Mouse (Mus musculus) kidney, embryonic 15.5 days (tissue): Measurements from ENCODE around the gene Gbp9. TPM values are rescaled to one million over a fixed set of nuclear protein-coding genes. Genes with fewer than 3 reads are reported as not detected.
"Not testable (repeated sequence)": the region's sequence is repeated elsewhere in the genome, so short reads cannot be mapped to it uniquely, and the experiment has no call there.

Experiments
- ATAC-seq: fragments of 200-750 bp; cut with Nextera tagmentation; replicated peaks from 2 replicates; pipeline ENCODE4 v1.8.0; 2017; ENCODE audit warnings: moderate TSS enrichment; ENCODE audit not compliant: low FRiP score
- H3K27ac ChIP-seq: fragments of 300-500 bp; sonication (generic); 2 replicates; pipeline ENCODE4 v1.5.1; 2015; ENCODE audit warnings: mild to moderate bottlenecking, inconsistent platforms
- H3K27me3 ChIP-seq: fragments of 300-500 bp; sonication (generic); 2 replicates; pipeline ENCODE4 v1.6.1; 2015; ENCODE audit warnings: inconsistent platforms
- H3K36me3 ChIP-seq: fragments of 300-500 bp; sonication (generic); 2 replicates; pipeline ENCODE4 v1.6.1; 2015; ENCODE audit warnings: inconsistent platforms
- H3K4me1 ChIP-seq: fragments of 300-500 bp; sonication (generic); 2 replicates; pipeline ENCODE4 v1.6.1; 2015; ENCODE audit warnings: inconsistent platforms
- H3K4me2 ChIP-seq: fragments of 300-500 bp; sonication (generic); 2 replicates; pipeline ENCODE4 v1.6.1; 2015; ENCODE audit warnings: moderate library complexity, mild to moderate bottlenecking, inconsistent platforms
- H3K4me3 ChIP-seq: fragments of 300-500 bp; sonication (generic); replicated peaks from 2 replicates; pipeline ENCODE4 v1.5.1; 2015; ENCODE audit warnings: mild to moderate bottlenecking, inconsistent platforms
- H3K9ac ChIP-seq: fragments of 300-500 bp; sonication (generic); 2 replicates; pipeline ENCODE4 v1.6.1; 2015; ENCODE audit warnings: mild to moderate bottlenecking, inconsistent platforms
- H3K9me3 ChIP-seq: fragments of 300-500 bp; sonication (generic); replicated peaks from 2 replicates; pipeline ENCODE4 v1.6.1; 2016; ENCODE audit warnings: inconsistent platforms
- WGBS: fragments of 180-500 bp; shearing (Covaris S2); methylation state at CpG from one replicate; pipeline ENCODE4 v1.1.7; 2015; ENCODE audit warnings: mixed read lengths; 5-methylcytosine and 5-hydroxymethylcytosine counted together
- polyA plus RNA-seq: library from polyadenylated mRNA; unstranded; fragments of >200 nt; fragmentation: Nextera tagmentation; extraction: Ambion mirVana; gene quantifications from 2 replicates; pipeline ENCODE4 v1.2.1, GENCODE M21; 2015

Gbp9 gene
- 2.4 and 2.5 TPM in 2 replicates for polyA plus RNA-seq

GRCm38 (mm10) chr5:105139409-105140088 lies at the start of gene Gbp9, which contains the start of the genes Gbp8 and Gbp4:
TSS of gene Gbp9 (minus strand) at chr5:105139539.
TSS of gene Gbp8 (minus strand) at chr5:105139540.
TSS of gene Gbp4 (minus strand) at chr5:105139586.
- not testable (repeated sequence) for H3K27me3 ChIP-seq, H3K4me1 ChIP-seq, H3K36me3 ChIP-seq, H3K9ac ChIP-seq, H3K27ac ChIP-seq, H3K4me3 ChIP-seq, H3K9me3 ChIP-seq, ATAC-seq, H3K4me2 ChIP-seq
- WGBS: 18% methylated on average over 2 of the region's 2 CpGs

GRCm38 (mm10) chr5:105181446-105181845 lies 42.1 kb upstream of the Gbp9 start:
- no peak for ATAC-seq
- no peaks in the 10 kb centered on the region for H3K4me1 ChIP-seq

GRCm38 (mm10) chr5:105156582-105156981 lies 17.2 kb upstream of the Gbp9 start:
- Histone ChIP-seq H3K4me1 (no peaks in the 10 kb centered on the region), H3K36me3 (no peaks in the 10 kb centered on the region), H3K4me2 (no peak overlapping the region), H3K27me3 (no peaks in the 10 kb centered on the region), H3K4me3 (no peak overlapping the region), H3K27ac (no peak overlapping the region), H3K9me3 (no peaks in the 10 kb centered on the region), H3K9ac (no peak overlapping the region)
- WGBS: 81% methylated on average over 5 of the region's 5 CpGs
- no peak for ATAC-seq

More at GRCm38 (mm10) chr5:105181446-105181845, 42.1 kb upstream of the Gbp9 start:
- H3K4me2 ChIP-seq: no peak overlapping the region
- no peak overlapping the region for H3K27ac ChIP-seq
- H3K4me3 ChIP-seq: no peak overlapping the region
- no peaks in the 10 kb centered on the region for H3K9me3 ChIP-seq
- no peak overlapping the region for H3K9ac ChIP-seq
- H3K36me3 ChIP-seq: no peaks in the 10 kb centered on the region
- H3K27me3 ChIP-seq: no peaks in the 10 kb centered on the region

DNA sequence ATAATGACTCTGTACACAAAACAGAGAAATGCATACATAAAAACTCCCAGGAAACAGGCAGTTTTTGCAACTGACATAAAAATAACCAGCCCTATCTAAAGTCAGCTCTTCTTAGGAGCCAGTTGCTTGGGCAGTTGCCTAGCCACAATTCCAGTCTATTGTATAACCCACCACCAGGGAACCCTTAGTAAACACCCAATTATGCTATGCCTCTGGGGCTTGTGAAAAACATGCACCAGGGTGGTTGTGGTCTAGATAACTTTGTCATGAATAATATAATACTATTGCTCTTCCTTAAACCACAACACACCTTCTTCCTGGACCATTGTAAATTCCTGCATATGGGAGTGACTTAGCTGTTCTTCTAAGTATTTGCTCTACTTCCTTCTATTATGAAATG lies 14.7 kb upstream of the Gbp9 start:
- H3K27me3 ChIP-seq: no peaks in the 10 kb centered on the region
- H3K4me2 ChIP-seq: no peak overlapping the region
- H3K9me3 ChIP-seq: no peaks in the 10 kb centered on the region
- no peaks in the 10 kb centered on the region for H3K36me3 ChIP-seq
- H3K9ac ChIP-seq: no peak overlapping the region
- no peaks in the 10 kb centered on the region for H3K4me1 ChIP-seq
- no peak overlapping the region for H3K4me3 ChIP-seq
- ATAC-seq: no peak
- no peak overlapping the region for H3K27ac ChIP-seq

DNA sequence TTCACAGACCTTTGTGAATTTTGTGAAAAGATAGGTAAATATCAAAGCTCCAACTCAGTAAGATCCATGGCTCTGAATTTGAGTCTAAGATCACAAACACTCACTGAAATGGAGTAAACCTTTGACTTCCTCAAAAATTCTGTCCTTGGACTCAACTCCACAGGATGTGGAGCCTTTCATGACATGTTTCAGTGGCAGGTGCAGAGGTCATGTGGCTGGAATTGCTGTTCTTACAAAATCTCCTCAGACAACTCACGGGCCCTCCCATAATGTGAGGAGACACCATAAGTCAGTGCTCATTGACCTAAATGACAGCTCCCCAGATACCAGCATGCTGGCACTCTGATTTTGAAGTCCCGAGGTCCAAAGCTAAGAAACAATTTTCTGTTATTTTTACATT lies 8.7 kb upstream of the Gbp9 start:
- H3K27me3 ChIP-seq, H3K9ac ChIP-seq, H3K36me3 ChIP-seq, H3K27ac ChIP-seq, H3K9me3 ChIP-seq, H3K4me1 ChIP-seq, H3K4me3 ChIP-seq, ATAC-seq, H3K4me2 ChIP-seq: not testable (repeated sequence)
- WGBS: 59% methylated on average over 2 of the region's 2 CpGs

DNA sequence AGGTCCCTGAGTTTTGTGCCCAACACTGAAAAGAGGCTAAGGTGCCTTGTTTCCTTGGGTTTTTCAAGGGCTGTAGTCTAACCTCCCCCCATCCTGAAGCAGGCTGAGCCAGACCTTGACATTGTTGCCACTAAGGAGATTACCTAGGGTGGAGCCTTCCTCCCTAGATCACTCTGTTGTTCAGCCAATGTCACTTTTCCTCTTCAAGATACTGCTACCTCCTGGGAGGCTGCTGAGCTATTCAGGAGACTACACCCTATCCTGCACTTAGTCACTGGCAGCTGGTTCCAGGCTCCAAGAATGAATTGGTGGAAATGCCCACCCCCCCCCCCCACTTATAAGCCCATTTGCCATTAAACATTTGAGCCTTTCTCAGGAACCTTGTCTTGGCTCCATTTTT lies 7.1 kb upstream of the Gbp9 start:
- no peaks in the 10 kb centered on the region for H3K4me1 ChIP-seq
- no peak for ATAC-seq
- H3K4me3 ChIP-seq: no peak overlapping the region
- H3K27ac ChIP-seq: no peak overlapping the region; the same call in 1 of the 2 replicates
- H3K9ac ChIP-seq: no peak overlapping the region
- no peak overlapping the region for H3K4me2 ChIP-seq
- H3K9me3 ChIP-seq: no peaks in the 10 kb centered on the region
- H3K36me3 ChIP-seq: no peaks in the 10 kb centered on the region
- H3K27me3 ChIP-seq: no peaks in the 10 kb centered on the region

- H3K4me2 ChIP-seq, H3K27me3 ChIP-seq, H3K9ac ChIP-seq, H3K4me1 ChIP-seq, H3K4me3 ChIP-seq, ATAC-seq, H3K36me3 ChIP-seq, H3K27ac ChIP-seq, H3K9me3 ChIP-seq: not testable (repeated sequence)
- 55% methylated on average over 3 of the region's 3 CpGs for WGBS
These were observed 6.4 kb upstream of the Gbp9 start for GRCm38 (mm10) chr5:105145731-105146130.

GRCm38 (mm10) chr5:105140089-105140810 lies 911 bp upstream of the Gbp9 start:
- 67% methylated on average over 2 of the region's 2 CpGs for WGBS
- not testable (repeated sequence) for ATAC-seq, H3K27me3 ChIP-seq, H3K9ac ChIP-seq, H3K27ac ChIP-seq, H3K9me3 ChIP-seq, H3K36me3 ChIP-seq, H3K4me2 ChIP-seq, H3K4me3 ChIP-seq, H3K4me1 ChIP-seq

GRCm38 (mm10) chr5:105138906-105139305 lies 433 bp downstream of the Gbp9 start:
- H3K4me2 ChIP-seq: no peak overlapping the region
- no peaks in the 10 kb centered on the region for H3K36me3 ChIP-seq
- no peak overlapping the region for H3K9ac ChIP-seq
- no peaks in the 10 kb centered on the region for H3K9me3 ChIP-seq
- H3K27ac ChIP-seq: no peak overlapping the region
- no peak for ATAC-seq
- H3K4me1 ChIP-seq: no peaks in the 10 kb centered on the region
- no peaks in the 10 kb centered on the region for H3K27me3 ChIP-seq
- no peak overlapping the region for H3K4me3 ChIP-seq
- WGBS: 97% methylated on average over 1 of the region's 1 CpGs

DNA sequence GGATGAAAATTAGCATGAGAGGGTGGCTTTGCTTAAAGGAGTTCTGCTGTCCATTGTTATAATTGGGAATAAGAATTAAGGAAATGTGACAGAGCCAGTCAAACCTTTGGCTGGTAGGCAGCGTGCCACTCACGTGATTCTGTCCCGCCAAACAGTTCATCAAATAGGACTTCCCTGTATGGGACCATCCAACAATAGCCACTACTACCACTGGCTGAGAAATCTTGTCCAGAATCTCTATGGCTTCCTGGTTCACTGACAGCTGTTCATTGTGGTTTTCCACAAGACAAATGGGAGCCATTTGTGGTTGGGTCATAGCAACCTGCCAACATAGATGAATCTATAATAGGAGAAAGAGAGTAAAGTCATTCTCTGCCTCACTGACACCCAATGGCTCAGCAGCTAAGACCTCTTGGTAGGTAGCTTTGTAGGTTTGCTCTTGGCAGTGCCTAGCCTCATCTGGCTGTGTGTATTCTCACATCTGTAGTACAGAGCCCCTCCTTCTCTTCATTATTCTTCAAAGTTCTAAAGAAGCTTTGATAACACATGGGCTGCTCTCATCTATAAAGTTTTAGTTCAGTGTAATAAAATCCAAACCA lies 2.5 kb downstream of the Gbp9 start:
- not testable (repeated sequence) for ATAC-seq, H3K4me2 ChIP-seq, H3K9ac ChIP-seq, H3K4me1 ChIP-seq, H3K4me3 ChIP-seq, H3K27ac ChIP-seq, H3K36me3 ChIP-seq, H3K9me3 ChIP-seq, H3K27me3 ChIP-seq
- 82% methylated on average over 3 of the region's 3 CpGs for WGBS

DNA sequence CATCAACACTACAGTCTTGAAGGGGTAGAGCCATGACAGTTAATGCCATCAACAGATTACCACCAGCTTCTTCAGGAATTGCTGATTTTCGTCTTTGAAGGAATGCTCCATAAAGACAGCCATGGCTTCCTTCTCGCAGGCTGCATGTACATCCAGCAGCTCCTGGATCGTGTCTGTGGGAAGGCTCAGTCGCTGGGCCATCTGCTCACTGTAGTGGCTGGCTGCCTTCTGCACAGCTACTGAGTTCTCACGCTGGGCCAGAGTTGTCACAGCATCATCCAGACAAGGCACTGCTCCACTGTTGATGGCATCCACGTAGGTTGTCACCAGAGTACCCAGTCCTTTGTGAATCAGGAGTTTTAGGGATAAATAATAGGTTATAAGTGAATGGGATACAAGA lies 17.6 kb downstream of the Gbp9 start:
- not testable (repeated sequence) for H3K27ac ChIP-seq, H3K9ac ChIP-seq, H3K4me2 ChIP-seq, H3K27me3 ChIP-seq, H3K4me3 ChIP-seq, H3K36me3 ChIP-seq, H3K9me3 ChIP-seq, H3K4me1 ChIP-seq, ATAC-seq
- WGBS: 84% methylated on average over 6 of the region's 6 CpGs

DNA sequence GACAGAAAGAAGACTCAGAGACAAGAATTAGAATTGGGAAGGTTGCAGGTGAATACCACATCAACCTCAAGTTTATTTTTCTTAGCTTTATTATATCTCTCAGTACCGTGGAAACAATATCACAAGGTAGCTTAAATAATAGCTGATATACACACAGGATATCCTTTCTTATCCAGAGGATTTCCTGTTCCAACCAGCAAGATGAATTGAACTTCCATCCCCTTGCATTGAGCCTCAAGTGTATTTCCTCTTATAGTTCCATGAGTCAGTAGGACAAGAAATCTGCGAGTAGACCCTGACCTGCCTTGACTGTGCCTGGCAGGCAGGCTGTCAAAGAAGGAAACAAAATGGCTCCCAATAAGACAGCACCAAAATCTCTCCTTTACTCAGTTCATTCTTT lies 23.6 kb downstream of the Gbp9 start:
- H3K36me3 ChIP-seq: no peaks in the 10 kb centered on the region
- H3K9me3 ChIP-seq: no peaks in the 10 kb centered on the region
- no peak overlapping the region for H3K9ac ChIP-seq
- WGBS: 80% methylated on average over 2 of the region's 2 CpGs
- H3K4me1 ChIP-seq: no peaks in the 10 kb centered on the region
- no peaks in the 10 kb centered on the region for H3K27me3 ChIP-seq
- no peak overlapping the region for H3K27ac ChIP-seq
- ATAC-seq: no peak
- no peak overlapping the region for H3K4me2 ChIP-seq
- H3K4me3 ChIP-seq: no peak overlapping the region
